Mouse (Mus musculus): ENCODE results near the gene Trpm4.
A peak's percentile ranks its signal among the peaks of the same experiment; 100 is the strongest.
"Not testable (repeated sequence)": the region's sequence is repeated elsewhere in the genome, so short reads cannot be mapped to it uniquely, and the experiment has no call there.

Trpm4 gene

DNA sequence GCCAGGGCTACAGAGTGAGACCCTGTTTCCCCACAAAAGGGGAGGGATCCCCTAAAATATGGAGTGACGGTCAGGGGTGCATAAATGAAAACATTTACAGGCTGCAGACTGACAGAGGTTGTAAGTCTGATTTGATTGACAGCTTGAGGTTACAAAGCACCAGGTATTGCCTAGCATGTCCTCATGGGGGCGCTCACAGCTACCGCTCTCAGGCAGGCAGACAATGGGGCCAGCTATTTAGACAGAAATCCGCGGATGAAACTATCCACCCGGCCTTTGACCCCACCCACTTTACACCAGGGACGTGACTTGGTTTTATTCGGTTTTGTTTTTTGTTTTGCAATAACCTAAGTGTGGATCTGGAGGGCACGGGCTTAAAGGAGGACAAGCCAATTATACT, 24.1 kb downstream of the Trpm4 start:
- DNase-seq = peak; percentile 56

DNA sequence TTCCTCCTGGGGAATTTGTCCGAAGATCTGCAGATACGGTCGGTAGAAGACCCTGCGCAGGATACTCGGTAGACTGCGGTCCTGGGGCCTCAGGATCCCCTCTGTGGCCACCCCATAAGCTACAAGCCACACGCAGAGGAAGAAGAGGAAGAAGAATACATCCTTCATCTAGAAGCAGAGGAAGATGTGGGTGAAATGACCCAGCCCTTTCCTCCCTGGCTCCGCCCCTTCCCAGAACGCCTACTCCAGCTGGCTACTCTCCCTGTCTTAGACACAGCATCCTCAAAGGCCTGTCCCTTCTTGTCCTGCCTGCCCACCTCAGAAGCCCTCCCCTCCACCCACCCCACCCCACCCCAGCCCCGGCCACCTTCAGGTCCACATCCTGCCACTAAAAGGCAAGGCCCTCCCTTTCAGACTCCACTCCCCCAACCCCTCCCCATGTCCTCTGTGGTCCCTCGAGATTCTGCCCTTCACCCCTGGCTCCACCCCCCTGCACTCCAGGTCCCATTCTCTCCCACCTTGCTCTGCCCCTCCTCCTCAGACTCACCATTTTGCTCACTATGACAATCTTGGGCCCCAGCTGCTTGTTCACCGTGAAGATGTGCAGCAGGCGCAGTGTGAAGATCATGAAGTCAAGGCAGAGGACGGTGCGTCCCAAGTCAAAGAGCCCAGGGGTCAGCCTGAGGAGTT, 24.9 kb downstream of the Trpm4 start:
- DNase-seq = peak; percentile 16

DNA sequence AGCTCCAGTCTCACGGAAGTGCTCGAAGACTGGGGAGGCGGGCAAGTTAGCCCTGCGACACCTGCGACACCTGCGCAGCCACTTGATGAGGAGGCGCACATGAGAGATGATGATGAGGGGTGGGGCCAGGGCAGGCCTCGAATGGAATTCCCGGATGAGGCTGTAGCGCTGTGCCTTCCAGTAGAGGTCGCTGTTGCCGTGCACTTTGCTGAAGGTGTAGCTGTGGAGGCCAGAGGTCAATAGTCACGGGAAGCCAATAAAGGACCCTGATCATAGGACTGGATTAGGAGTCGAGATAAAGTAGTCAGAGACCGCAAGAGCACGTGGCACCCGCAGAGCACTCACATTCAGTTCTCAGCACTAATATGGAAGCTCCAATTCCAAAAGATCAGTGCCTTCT, 28.3 kb downstream of the Trpm4 start:
- DNase-seq = peak; percentile 72

DNA sequence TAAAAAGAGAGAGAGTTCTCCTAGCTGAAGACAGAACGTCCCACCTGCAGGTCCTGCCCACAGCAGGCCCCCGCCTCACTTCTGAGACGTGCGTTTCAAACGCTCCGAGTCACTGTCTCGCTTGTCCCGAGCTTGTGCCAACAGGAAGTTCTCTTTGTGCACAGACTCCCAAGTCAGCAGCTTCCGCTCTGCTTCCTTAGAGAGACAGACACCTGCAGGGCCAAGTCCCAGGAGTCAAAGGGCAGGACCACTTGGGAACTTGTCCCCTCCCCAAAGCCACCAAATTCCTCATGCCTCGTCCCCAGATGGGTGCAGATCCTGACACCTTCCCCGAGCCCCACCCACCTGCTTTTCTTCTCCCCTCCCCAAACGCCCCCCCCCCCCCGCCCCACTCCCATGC, 28.7 kb downstream of the Trpm4 start:
- no peak for DNase-seq

DNA sequence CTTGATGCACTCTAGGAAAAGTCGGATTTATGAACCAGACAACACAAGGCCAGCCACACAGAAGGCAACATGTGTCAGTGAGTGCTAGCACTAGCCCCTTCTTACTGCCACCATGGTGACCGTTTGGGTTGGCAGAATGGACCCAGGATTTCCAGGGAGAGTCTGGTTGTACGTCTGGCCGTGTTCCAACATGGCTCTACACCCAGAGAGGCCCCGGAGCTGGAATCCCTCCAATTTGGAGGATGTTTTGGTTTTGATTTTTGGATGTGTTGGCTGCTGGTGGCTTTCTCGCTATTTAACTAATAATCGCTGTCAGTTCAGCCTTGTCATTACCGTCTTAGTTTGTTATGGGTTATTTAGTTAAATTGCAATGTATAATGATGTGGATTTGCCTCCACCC, 31.0 kb downstream of the Trpm4 start:
- no peak for DNase-seq

DNA sequence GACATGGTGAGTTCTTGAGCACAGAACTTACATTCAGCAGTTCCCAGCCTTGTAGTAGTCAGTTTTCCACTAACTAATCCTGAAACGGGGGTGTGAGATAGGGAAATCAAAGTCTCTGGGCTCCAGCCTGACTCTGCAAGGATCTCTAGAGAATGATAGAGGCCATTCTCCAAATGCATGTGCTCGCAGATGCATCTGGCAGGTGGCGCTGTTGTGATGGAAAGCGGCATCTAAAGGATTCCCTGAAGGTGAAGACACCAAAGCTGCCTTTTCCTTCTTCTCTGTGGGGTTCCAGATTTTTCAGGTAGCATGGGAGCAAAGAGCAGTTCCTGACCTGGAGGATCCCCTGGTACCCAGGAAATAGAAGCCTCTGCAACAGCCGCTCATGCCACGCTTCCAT, 33.3 kb downstream of the Trpm4 start:
- DNase-seq = peak; percentile 61

DNA sequence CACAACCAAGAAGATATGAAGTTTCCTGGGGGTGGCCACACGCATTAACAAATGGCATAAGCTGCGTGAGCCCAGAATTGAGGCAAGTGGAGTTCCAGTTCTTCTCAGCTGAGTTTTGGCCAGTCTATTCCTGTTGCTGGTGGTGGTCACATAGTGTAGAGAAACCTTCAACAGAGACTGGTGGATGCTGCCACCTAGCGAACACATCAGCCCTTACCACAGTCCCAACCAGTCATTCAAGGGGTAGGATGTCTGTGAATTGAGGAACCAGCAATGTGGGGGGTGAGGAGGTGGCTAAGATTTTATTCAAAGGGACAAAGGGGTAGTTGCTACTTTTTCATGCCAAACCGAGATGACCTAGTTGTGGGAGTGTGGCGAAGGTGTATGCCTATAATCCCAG, 33.8 kb downstream of the Trpm4 start:
- DNase-seq = peak; percentile 58

DNA sequence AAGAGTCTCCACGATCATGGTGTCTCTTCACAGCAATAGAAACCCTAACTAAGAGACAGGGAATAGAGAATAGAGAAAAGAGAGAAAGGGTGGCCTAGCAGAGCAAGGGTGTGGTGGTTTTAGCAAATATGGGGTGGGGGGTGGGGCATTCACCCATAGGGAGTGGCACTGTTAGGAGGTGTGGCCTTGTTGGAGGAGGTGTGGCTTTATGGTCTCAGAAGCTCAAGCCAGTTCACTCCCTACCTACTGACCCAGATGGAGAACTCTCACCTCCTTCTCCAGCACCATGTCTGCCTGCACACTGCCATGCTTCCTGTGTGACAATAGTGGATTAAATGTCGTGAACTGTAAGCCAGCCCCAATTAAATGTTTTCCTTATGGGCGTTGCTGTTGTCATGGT, 36.0 kb downstream of the Trpm4 start:
- no peak for DNase-seq

DNA sequence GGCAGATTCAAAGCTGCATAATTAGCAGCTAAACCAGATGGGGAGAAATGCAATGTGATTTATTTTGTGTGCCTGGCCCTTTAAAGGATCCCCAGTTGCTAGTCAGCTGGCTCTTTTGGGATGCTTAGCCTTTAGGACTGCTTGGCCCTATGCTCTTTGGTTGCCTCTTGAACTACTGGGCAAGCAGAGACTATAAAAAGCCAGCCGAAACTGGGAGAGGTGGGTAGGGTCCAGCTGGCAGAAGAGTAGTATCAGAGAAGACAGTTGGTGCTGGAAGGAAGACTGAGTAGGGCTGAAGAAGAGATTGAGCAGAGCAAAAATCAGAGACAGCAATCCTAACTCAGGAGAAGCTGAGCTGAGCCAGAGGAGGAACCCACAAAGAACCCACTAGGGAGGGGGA, 37.0 kb downstream of the Trpm4 start:
- no peak for DNase-seq

DNA sequence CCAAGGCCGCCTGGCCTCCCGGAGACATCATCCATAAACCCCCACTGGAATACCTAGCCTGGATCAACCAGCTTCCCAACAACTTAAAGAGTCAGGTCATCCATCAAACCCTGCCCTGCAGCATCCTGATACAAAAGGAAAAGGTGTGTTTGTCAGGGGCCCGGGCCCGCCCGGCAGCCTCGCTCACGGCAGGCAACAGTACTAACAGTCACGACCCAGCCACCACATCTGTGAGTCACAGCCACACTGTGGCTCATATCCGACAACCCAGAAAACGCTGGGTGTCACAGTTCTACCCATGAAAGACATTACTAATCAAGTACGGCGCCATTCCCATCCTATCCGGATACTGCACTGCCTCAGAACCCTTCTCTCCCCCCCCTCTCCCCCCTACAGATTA, 47.1 kb downstream of the Trpm4 start:
- DNase-seq = no peak

DNA sequence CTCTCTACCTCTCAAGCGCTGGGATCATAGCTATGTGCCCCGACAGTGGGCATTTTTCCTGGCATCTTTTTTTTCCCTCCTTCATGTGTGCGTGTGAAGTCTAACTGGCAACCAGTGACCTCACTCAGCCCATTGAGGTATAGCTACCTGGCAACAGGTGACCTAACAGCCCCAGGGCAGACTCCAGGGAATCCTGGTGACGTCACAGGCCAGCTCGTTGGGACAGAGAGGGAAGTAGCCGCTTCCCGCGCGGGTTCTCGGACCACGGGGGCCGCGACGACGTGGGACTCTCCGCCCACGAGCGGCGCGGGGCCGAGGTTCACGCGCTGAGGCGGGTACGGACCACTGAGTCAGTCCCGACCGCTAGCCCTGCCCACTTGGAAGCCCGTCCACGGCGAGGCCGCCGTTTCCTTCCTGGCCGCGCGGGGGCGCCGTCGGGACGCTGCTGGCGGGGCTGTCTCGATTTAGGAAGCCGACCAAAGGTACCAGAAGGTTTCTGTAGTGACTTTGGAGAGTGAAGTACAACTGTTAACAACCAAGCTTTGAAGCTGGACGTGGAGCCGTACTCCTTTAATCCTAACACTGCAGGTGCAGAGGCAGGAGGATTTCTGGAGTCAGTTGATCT, 56.3 kb downstream of the Trpm4 start, which contains the start of gene Slc6a21:
Slc6a21 (plus strand) TSS at position 378 of the 625 bp plus-strand sequence.
- DNase-seq = peak; percentile 72

DNA sequence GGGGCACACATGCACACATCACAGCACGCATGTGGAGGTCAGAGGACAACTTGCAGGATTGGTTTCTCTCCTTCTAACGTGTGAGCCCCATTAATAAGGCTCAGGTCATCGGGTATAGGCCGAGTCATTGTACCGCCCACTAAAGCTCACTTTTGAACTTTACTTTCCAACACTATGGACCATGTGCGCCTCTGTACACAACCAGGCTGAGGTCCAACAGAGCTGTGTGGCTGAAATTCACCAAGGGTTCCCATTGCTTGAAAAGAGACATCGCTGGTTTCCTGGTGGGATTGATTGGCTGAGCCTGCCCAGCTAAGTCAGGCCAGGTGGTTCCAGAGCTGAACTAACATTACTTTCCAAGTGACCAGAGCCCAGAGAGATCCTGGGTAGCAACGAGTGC, 59.9 kb downstream of the Trpm4 start:
- no peak for DNase-seq

DNA sequence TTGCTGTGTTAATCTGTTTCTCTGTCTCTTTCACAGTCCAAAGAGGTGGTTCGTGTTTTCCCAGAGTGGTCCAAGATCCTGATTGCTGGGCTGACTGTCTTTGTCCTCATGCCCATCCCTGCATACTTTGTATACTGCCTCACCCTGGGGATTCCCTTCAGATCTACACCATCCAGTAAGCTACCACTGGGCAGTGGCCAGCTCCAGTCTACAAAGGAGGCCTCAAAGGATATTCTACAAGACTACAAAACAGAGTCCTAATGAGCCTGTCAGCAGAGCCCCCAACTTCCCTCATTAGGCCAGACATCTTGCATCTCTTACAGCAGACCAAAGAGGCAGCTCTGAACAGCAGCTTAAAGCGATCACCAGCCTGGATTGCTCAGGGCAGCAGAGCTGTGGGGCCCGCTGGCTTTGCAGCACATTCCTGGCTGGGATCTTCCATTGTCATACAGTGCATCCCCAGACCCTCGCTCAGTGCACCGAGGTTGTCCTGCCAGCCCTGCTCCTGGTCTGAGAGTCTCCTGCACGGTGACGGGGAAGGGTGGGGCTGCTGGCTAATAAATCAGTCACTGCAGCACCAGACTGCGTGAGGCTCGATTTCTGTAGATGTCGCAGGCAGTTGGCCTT, 60.7 kb downstream of the Trpm4 start:
- DNase-seq = no peak

DNA sequence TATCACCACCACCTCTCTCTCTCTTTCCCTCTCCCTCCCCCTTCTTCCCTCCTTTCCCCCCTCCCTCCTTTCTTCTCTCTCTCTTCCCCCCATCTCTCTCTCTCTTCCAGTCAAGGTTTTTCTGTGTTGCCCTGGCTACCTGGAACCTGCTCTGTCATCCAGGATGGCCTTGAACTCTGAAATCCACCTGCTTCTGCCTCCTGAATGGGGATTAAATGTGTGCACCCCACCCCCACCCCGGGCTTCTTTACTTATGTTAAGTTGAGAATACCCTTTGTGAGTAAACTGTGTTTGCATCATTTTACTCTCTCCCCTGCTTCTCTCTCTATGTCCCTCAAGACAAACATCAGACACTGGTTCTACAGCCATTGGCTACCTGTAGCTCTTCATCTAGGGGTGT, 68.1 kb downstream of the Trpm4 start:
- no peak for DNase-seq

DNA sequence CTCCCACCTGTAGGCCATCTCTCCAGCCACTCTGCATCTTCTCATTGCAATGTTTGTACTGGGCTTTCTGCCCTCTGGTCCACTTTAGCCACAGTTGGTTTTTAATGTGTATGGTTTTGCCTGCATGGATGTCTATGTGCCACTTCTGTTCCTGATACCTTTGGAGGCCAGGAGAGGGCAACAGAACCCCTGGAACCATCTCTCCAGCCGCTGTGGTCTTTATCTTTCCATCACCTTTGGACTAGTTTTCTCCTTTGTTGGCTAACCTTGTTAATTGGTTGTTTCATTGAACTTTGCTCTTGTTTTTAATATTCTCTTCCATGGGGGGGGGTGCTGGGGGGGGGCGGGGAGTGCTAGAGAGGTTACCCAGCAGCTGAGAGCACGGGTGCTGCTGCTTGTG, 69.2 kb downstream of the Trpm4 start:
- DNase-seq = no peak

DNA sequence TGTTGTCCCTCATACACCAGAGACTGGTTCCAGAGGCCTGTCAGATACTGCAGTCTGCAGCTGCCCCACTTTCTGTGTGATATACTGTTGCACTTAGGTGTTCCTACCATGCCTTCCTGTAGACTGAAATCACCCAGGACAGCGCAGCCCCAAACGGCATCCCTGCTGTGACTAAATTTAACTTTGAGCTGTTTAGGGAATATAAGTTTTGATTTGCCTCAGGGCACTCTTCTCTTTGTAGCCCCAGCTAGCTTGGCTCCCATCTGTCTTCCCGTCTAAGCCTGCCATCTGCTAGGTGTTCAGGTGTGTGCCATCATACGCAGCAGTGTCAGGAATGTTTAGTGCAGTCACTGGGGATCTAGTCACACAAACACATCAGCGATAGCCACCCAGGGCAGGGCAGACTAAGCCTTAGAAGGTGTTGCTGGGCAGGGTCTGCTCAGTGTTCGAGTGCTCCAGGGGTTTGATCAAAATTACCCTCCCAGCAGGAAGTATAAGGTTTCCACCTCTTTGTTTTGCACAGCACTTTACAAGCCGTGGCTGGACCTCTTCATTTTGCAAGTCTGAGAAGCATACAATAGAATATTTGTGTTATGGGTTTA, 70.5 kb downstream of the Trpm4 start:
- no peak for DNase-seq

DNA sequence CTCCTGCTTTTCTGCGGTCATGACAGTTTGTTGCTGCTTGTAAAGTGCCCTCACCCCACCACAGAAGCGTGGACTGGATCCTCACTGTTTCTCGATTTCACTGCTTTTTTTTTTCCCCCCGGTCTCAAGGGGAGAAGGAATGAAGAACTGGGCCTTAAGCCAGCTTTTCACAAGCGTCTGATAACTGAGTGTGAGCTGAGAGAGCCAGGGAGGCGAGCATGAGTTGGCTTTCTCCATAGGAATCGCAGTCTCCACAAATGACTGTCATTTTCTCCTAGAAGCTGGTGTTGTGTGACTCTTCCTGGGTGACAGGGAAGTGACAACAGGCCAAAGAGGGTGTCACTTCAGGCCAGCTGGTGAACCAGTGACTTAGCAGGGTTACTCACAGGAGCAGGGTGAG, 71.3 kb downstream of the Trpm4 start:
- no peak for DNase-seq

DNA sequence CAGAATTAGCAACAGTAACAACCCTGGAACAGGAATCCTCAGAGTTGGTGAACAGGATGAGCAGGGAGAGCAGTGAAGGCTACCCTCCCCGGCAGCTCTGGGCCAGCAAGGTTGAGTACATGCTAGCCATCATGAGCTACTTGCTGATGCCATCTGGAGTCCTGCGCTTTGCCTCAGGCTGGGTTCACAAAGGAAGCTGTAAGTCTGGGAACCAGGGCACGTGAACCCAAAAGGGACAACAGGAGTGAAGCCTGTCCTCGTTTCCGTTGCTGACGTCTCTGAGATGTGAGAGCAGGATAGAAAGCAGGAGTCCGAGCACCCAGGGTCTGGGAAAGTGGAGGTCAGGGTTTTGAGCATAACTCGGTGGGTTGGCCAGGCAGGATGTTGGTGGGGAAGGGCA, 74.3 kb downstream of the Trpm4 start:
- no peak for DNase-seq

DNA sequence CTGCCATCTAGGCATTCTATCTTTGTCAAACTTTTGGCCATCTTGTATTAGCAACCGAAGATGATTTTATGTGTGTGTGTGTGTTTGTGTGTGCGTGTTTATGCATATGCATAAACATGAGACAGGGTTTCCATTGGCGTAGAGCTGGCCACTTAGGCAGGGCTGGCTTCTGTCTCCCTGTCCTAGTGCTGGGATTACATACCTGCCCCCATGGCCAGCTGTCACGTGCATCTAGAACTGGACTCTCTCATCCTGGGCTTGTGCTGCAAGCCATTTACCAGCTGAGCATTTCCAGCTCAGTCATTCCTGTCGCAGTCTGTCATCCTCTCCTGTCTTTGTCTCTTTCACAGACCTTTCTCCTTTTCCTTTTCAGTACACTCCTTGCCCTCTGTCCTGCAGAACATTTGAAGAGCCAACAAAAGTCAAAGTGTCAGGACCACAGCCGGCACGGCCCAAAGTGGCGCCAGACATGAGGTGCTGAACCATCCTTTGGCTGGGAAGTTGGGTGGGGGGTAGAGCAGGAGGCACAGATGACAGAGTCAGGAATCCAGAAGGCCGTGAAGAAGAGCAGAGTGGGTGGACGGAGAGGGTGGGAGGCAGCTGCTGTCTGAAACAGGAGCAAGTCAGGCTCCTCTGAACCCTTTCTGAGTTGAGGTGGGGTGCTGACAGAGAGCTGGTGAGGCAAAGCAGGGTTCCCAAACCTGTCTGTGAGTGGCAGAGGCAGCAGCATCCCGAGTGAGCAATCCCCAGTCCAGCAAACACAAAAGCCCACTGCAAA, 76.3 kb downstream of the Trpm4 start:
- DNase-seq = no peak

DNA sequence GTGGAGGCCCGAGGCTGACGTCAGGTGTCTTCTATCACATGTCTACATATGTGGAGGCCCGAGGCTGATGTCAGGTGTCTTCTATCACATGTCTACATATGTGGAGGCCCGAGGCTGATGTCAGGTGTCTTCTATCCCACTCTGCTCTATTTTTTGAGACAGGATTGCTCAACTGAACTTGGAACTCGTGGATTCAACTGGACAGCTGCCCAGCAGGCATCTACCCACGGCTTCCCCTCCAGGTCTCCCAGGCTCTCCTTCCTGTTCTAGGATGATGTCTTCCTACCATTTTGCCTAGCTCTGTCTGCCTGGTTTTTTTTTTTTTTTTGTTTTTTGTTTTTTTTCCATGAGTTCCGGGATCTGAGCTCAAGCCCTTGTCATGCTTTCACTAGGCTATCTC, 77.8 kb downstream of the Trpm4 start:
- not testable (repeated sequence) for DNase-seq

DNA sequence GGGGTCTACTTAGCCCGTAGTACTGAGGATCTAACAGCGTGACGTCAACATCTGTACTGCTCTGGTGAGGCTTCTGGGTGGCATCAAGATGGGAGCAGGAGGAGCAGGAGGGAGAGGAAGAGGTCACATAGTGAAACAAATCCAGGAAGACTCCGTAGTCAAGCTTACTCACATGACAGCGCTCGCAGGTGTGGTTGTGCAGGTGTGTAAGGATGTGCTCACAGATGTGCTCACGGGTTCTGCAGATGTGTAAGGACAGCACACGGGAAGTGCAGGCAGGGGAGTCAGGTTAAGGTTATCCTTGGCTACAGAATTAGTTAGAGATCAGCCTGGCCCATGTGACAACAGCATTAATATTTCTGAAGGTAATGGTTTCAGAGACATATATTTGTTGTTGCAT, 79.8 kb downstream of the Trpm4 start:
- no peak for DNase-seq

Data from liver (tissue).